Mouse (Mus musculus) kidney, postnatal 0 days (tissue): Measurements from ENCODE around the gene Zyg11b. TPM values are rescaled to one million over a fixed set of nuclear protein-coding genes. Genes with fewer than 3 reads are reported as not detected.

Experiments
- ATAC-seq: fragments of 200-750 bp; cut with Nextera tagmentation; replicated peaks from 2 replicates; pipeline ENCODE4 v1.8.0; 2017; ENCODE audit warnings: low read depth, moderate number of reproducible peaks, moderate TSS enrichment, moderate library complexity; ENCODE audit not compliant: low FRiP score
- DNase-seq: peaks from one replicate; pipeline ENCODE4 v3.0.0-alpha.2; 2016; ENCODE audit warnings: low spot score
- H3K27ac ChIP-seq: fragments of 300-500 bp; sonication (generic); 2 replicates; pipeline ENCODE4 v1.5.1; 2014; ENCODE audit warnings: mild to moderate bottlenecking
- H3K27me3 ChIP-seq: fragments of 300-500 bp; sonication (generic); 2 replicates; pipeline ENCODE4 v1.6.1; 2014; ENCODE audit warnings: low read length, mixed read lengths; ENCODE audit not compliant: insufficient read depth
- H3K36me3 ChIP-seq: fragments of 300-500 bp; sonication (generic); 2 replicates; pipeline ENCODE4 v1.6.1; 2014; ENCODE audit warnings: low read length, mixed read lengths; ENCODE audit not compliant: insufficient read depth
- H3K4me1 ChIP-seq: fragments of 300-500 bp; sonication (generic); replicated peaks from 2 replicates; pipeline ENCODE4 v1.6.1; 2014; ENCODE audit warnings: antibody characterized with exemption, low read length, mixed read lengths; ENCODE audit not compliant: insufficient read depth
- H3K4me2 ChIP-seq: fragments of 300-500 bp; sonication (generic); 2 replicates; pipeline ENCODE4 v1.6.1; 2014; ENCODE audit warnings: mild to moderate bottlenecking, low read length, moderate library complexity, mixed read lengths
- H3K4me3 ChIP-seq: fragments of 300-500 bp; sonication (generic); replicated peaks from 2 replicates; pipeline ENCODE4 v1.5.1; 2014; ENCODE audit warnings: low read depth, low read length
- H3K9ac ChIP-seq: fragments of 300-500 bp; sonication (generic); 2 replicates; pipeline ENCODE4 v1.6.1; 2014; ENCODE audit warnings: low read depth, low read length
- H3K9me3 ChIP-seq: fragments of 300-500 bp; sonication (generic); replicated peaks from 2 replicates; pipeline ENCODE4 v1.6.1; 2016; ENCODE audit warnings: low read length, inconsistent platforms, mixed read lengths
- CTCF ChIP-seq: IDR thresholded peaks from 2 replicates; pipeline ENCODE4 v1.5.1; 2016; ENCODE audit warnings: antibody characterized with exemption, low read depth, mild to moderate bottlenecking, moderate library complexity
- WGBS: fragments of 180-500 bp; shearing (Covaris S2); extraction: QIAGEN DNeasy Blood & Tissue Kit; methylation state at CpG from one replicate; pipeline ENCODE4 v1.1.7; 2014; 5-methylcytosine and 5-hydroxymethylcytosine counted together
- polyA plus RNA-seq: library from polyadenylated mRNA; unstranded; fragments of >200 nt; fragmentation: Nextera tagmentation; extraction: Ambion mirVana; gene quantifications from 2 replicates; pipeline ENCODE4 v1.2.1, GENCODE M21; 2015

Zyg11b gene
- 7.4 and 7.5 TPM in 2 replicates for polyA plus RNA-seq

- no peaks in the 10 kb centered on the region for H3K27me3 ChIP-seq
- H3K36me3 ChIP-seq, result no peaks in the 10 kb centered on the region
- peak; percentile 96 for ATAC-seq
- 2% methylated on average over 46 of the region's 58 CpGs for WGBS
- peak within 1 kb of the TSS; percentile 82 for H3K4me3 ChIP-seq
- H3K4me1 ChIP-seq, result peaks cover 7% of the 10 kb centered on the region; the same call in 1 of the 2 replicates
- TF ChIP-seq CTCF, result no peak; the same call in 1 of the 2 replicates
- H3K9me3 ChIP-seq, result 0 out of 2 replicates have a peak, but pooled peaks cover 5% of the 10 kb centered on the region
- DNase-seq, result peak; percentile 98
- H3K9ac ChIP-seq, result peak within 1 kb of the TSS; percentile 80
- H3K27ac ChIP-seq, result peak within 1 kb of the TSS; percentile 86
- peak within 1 kb of the TSS; percentile 74 for H3K4me2 ChIP-seq
Measured at GRCm38 (mm10) chr4:108300670-108301373, at the start of gene Zyg11b. Gene Zyg11b, minus strand, starts transcription at chr4:108301096.

DNA sequence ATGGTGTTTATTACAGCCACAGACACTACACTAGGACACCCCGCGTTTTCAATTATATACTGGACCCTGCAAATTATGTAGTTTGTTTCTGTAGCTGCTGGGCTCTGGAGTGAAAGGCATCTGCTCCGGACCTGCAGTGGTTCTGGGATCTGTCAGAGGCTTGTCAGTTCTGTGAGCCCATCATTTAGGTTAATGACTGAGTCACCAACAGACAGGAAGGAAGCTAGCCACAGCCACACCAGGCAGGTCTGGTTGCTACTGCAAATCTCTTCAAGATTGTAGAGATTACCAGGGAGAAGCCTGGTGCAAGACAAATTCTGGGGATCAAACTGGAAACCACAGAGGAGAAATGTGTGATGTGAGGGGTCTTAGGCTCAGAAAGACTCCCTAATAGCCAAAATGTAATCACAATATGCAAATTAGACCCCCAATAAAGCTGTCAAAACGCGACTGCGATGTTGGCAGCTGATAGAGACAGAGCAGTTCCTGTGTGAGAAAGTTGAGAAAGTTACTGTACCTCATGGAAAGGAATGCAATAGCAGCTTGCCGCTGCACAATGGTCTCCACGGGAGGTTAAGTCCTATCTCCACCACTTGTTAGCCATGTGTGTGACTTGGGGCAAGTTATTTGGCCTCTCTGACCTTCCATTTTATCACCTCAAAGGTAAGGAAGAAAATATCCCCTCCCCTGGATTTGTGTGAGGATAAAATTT, 49.1 kb upstream of the Zyg11b start:
- no peaks in the 10 kb centered on the region for H3K36me3 ChIP-seq
- no peak overlapping the region for H3K4me3 ChIP-seq
- no peak overlapping the region for H3K9ac ChIP-seq
- no peaks in the 10 kb centered on the region for H3K9me3 ChIP-seq
- peaks cover 28% of the 10 kb centered on the region for H3K4me1 ChIP-seq
- no peaks in the 10 kb centered on the region for H3K27me3 ChIP-seq
- H3K4me2 ChIP-seq, result no peak overlapping the region
- TF ChIP-seq CTCF, result no peak
- no peak overlapping the region; the same call in 1 of the 2 replicates for H3K27ac ChIP-seq
- ATAC-seq (no peak), DNase-seq (no peak)
- 15% methylated on average over 8 of the region's 8 CpGs for WGBS

- no peak overlapping the region for H3K27ac ChIP-seq
- no peak overlapping the region for H3K4me3 ChIP-seq
- no peaks in the 10 kb centered on the region for H3K9me3 ChIP-seq
- ATAC-seq, result no peak
- peaks cover 33% of the 10 kb centered on the region for H3K4me1 ChIP-seq
- DNase-seq, result no peak
- no peaks in the 10 kb centered on the region for H3K27me3 ChIP-seq
- no peak for TF ChIP-seq CTCF
- H3K9ac ChIP-seq, result no peak overlapping the region
- 79% methylated on average over 3 of the region's 3 CpGs for WGBS
- no peaks in the 10 kb centered on the region for H3K36me3 ChIP-seq
- H3K4me2 ChIP-seq, result no peak overlapping the region
Measured at GRCm38 (mm10) chr4:108349064-108349463, 48.2 kb upstream of the Zyg11b start.

DNA sequence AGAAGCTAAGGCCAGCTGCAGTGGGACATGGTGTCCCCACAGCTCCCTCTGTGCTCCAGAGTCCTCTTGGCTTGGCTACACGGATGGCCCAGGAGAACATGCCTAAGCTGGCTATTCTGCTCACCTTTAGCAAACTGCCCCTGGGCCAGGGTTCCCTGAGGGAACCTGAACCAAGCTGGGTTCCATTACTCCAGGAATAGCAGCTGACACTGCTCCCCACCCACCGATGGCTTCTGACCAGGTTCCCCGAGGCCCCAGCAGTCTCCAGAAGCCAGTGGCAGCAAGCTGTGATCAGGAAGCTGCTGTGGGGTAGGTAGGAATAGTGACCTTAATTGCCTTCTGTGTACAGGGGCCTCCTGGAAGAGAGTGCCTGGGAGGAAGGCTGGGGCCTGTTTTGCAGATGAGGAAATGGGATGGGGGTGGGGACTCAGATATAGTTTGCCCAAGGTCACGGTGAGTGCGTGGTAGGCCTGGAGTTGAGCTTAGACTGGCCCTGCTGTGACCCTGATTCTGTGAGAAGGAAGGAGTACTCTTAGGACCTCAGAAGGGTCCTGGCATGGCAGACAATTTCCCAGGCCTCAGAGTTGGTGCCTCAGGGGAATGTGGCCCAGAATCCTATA, 47.5 kb upstream of the Zyg11b start:
- H3K9ac ChIP-seq, result peak overlapping the region; percentile 20; the same call in 1 of the 2 replicates
- no peak for ATAC-seq

DNA sequence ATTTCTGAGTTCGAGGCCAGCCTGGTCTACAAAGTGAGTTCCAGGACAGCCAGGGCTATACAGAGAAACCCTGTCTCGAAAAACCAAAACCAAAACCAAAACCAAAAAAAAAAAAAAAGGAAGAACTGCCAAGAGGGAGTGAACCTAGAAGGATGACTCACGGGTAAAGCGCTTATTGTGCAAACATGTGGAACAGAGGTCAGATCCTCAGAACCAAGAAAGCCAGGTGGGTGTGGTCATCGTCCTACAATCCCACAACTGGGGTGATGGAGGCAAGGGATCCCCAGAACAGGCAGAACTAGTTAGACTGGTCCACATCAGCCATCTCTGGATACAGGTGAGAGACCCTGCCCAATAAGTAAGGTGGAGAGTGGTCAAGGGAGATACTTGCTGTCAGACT, 46.2 kb upstream of the Zyg11b start:
- no peaks in the 10 kb centered on the region for H3K9me3 ChIP-seq
- DNase-seq (no peak), ATAC-seq (no peak; the same call in 1 of the 2 replicates)
- H3K9ac ChIP-seq, result no peak overlapping the region
- H3K4me2 ChIP-seq, result no peak overlapping the region
- TF ChIP-seq CTCF, result no peak
- H3K4me1 ChIP-seq, result peaks cover 33% of the 10 kb centered on the region
- H3K4me3 ChIP-seq, result no peak overlapping the region
- no peak overlapping the region for H3K27ac ChIP-seq
- no peaks in the 10 kb centered on the region for H3K36me3 ChIP-seq
- WGBS, result 73% methylated on average over 4 of the region's 5 CpGs
- H3K27me3 ChIP-seq, result no peaks in the 10 kb centered on the region

More for the DNA sequence above, 47.5 kb upstream of the Zyg11b start:
- H3K36me3 ChIP-seq, result no peaks in the 10 kb centered on the region
- H3K4me3 ChIP-seq, result no peak overlapping the region
- no peaks in the 10 kb centered on the region for H3K27me3 ChIP-seq
- TF ChIP-seq CTCF, result no peak
- H3K4me1 ChIP-seq, result peaks cover 33% of the 10 kb centered on the region
- no peaks in the 10 kb centered on the region for H3K9me3 ChIP-seq
- WGBS, result 37% methylated on average over 5 of the region's 5 CpGs
- no peak for DNase-seq
- no peak overlapping the region for H3K4me2 ChIP-seq
- H3K27ac ChIP-seq, result peak overlapping the region; percentile 42; the same call in 1 of the 2 replicates

DNA sequence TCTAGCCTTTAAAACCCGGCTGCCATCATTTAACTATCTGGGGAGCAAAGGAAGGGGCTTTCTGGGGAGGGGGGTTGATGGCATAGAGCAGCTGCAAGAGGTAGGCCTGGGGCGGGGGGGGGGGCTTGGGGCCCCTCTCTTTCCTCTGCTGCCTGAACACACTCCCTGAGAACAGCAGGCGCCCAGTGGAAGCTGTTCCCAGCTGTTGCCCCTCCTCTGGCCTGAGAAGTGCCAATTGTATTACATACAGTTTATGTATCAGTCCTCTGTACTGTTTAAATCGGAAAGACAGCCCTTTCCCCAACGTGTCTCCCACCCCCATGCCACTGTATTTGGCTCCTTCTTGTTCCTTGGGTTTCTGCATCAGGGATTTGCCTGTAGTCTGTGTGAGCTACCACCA, 44.9 kb upstream of the Zyg11b start:
- no peak for TF ChIP-seq CTCF
- Histone ChIP-seq H3K4me2 (no peak overlapping the region), H3K9me3 (no peaks in the 10 kb centered on the region), H3K9ac (no peak overlapping the region), H3K36me3 (no peaks in the 10 kb centered on the region), H3K27me3 (no peaks in the 10 kb centered on the region), H3K4me1 (peaks cover 31% of the 10 kb centered on the region), H3K27ac (no peak overlapping the region), H3K4me3 (no peak overlapping the region)
- 37% methylated on average over 5 of the region's 5 CpGs for WGBS
- no peak for DNase-seq
- no peak for ATAC-seq
